Mouse (Mus musculus) lung, postnatal 4 days (tissue): ENCODE measurements around the gene Nf2.
A peak's percentile ranks its signal among the peaks of the same experiment; 100 is the strongest.

Experiments used
- DNase-seq, 2 experiments: peaks; one replicate each; pipeline ENCODE4 v3.0.0; 2021

Nf2 gene

GRCm38 (mm10) chr11:4849258-4849943 lies at the start of gene Nf2:
Nf2 (minus strand) TSS chr11:4849536.
- peak; percentile 98 to 99 for DNase-seq

- DNase-seq: peak; percentile 84 to 86
Observed at GRCm38 (mm10) chr11:4894848-4895816, 45.8 kb upstream of the Nf2 start, which contains the start of gene Thoc5. Thoc5 (plus strand) TSS chr11:4895320.

- DNase-seq: no peak
Observed at GRCm38 (mm10) chr11:4886987-4887386, 37.7 kb upstream of the Nf2 start.

GRCm38 (mm10) chr11:4885385-4885903 lies 36.1 kb upstream of the Nf2 start:
- peak in 1 of 2 experiments; percentile 60 for DNase-seq

- DNase-seq: peak; percentile 77 to 89
Observed at GRCm38 (mm10) chr11:4882892-4883627, 33.7 kb upstream of the Nf2 start.

GRCm38 (mm10) chr11:4881087-4881486 lies 31.8 kb upstream of the Nf2 start:
- DNase-seq: no peak

- DNase-seq: no peak
Observed at GRCm38 (mm10) chr11:4874551-4874950, 25.2 kb upstream of the Nf2 start.

- peak; percentile 76 to 81 for DNase-seq
Observed at GRCm38 (mm10) chr11:4873755-4874475, 24.6 kb upstream of the Nf2 start, which contains the start of gene Nipsnap1. Nipsnap1 (plus strand) TSS chr11:4873951.

GRCm38 (mm10) chr11:4865645-4866251 lies 16.4 kb upstream of the Nf2 start:
- peak in 1 of 2 experiments; percentile 71 for DNase-seq

- no peak for DNase-seq
Observed at GRCm38 (mm10) chr11:4862730-4863129, 13.4 kb upstream of the Nf2 start.

GRCm38 (mm10) chr11:4861816-4862604 lies 12.7 kb upstream of the Nf2 start:
- DNase-seq: no peak

GRCm38 (mm10) chr11:4860986-4861385 lies 11.7 kb upstream of the Nf2 start:
- DNase-seq: no peak

- no peak for DNase-seq
Observed at GRCm38 (mm10) chr11:4858416-4858815, 9.1 kb upstream of the Nf2 start.

GRCm38 (mm10) chr11:4854181-4854580 lies 4.8 kb upstream of the Nf2 start:
- no peak for DNase-seq

- DNase-seq: no peak
Observed at GRCm38 (mm10) chr11:4853021-4853420, 3.7 kb upstream of the Nf2 start.

- no peak for DNase-seq
Observed at GRCm38 (mm10) chr11:4850404-4850803, 1.1 kb upstream of the Nf2 start.

GRCm38 (mm10) chr11:4848483-4849248 lies 670 bp downstream of the Nf2 start:
- DNase-seq: peak; percentile 57 to 58

GRCm38 (mm10) chr11:4840942-4841526 lies 8.3 kb downstream of the Nf2 start:
- no peak for DNase-seq

GRCm38 (mm10) chr11:4838235-4838634 lies 11.1 kb downstream of the Nf2 start:
- no peak for DNase-seq
